Mouse (Mus musculus) CD4-positive, CD25-positive, alpha-beta regulatory T cell, adult 4 months (primary cell): ENCODE measurements at regions not wholly inside any gene's neighbourhood (a gene's known extent, or its start where the extent isn't known, plus 50 kb on each side); places are given as distances from the start of the nearest gene placed in this dataset.

Source experiments
- ATAC-seq: one replicate; pipeline ENCODE4 v1.8.0; 2017

- ATAC-seq, result no peak
Measured at GRCm38 (mm10) chr11:52634189-52634588, 130.2 kb upstream of the Fstl4 start.

GRCm38 (mm10) chr11:52635716-52636389 lies 128.6 kb upstream of the Fstl4 start:
- ATAC-seq, result no peak

GRCm38 (mm10) chr11:52638939-52639338 lies 125.5 kb upstream of the Fstl4 start:
- no peak for ATAC-seq

- ATAC-seq, result no peak
Measured at GRCm38 (mm10) chr11:52641725-52642338, 122.6 kb upstream of the Fstl4 start.

- ATAC-seq, result no peak
Measured at GRCm38 (mm10) chr11:52644081-52644768, 120.2 kb upstream of the Fstl4 start.

- ATAC-seq, result no peak
Measured at GRCm38 (mm10) chr11:52648176-52648839, 116.1 kb upstream of the Fstl4 start.

GRCm38 (mm10) chr11:52648849-52649400 lies 115.5 kb upstream of the Fstl4 start:
- ATAC-seq, result no peak

GRCm38 (mm10) chr11:52654640-52655039 lies 109.8 kb upstream of the Fstl4 start:
- ATAC-seq, result no peak

GRCm38 (mm10) chr11:52655720-52656474 lies 108.5 kb upstream of the Fstl4 start:
- ATAC-seq, result no peak

- ATAC-seq, result no peak
Measured at GRCm38 (mm10) chr11:52661234-52661633, 103.2 kb upstream of the Fstl4 start.

GRCm38 (mm10) chr11:52661894-52662593 lies 102.4 kb upstream of the Fstl4 start:
- no peak for ATAC-seq

GRCm38 (mm10) chr11:52665343-52665742 lies 99.1 kb upstream of the Fstl4 start:
- no peak for ATAC-seq

GRCm38 (mm10) chr11:52675022-52675421 lies 89.4 kb upstream of the Fstl4 start:
- no peak for ATAC-seq

- no peak for ATAC-seq
Measured at GRCm38 (mm10) chr11:52678259-52678658, 86.2 kb upstream of the Fstl4 start.

GRCm38 (mm10) chr11:52685436-52685835 lies 79.0 kb upstream of the Fstl4 start:
- ATAC-seq, result no peak

- no peak for ATAC-seq
Measured at GRCm38 (mm10) chr11:52692701-52693100, 71.7 kb upstream of the Fstl4 start.

- no peak for ATAC-seq
Measured at GRCm38 (mm10) chr11:52701682-52702081, 62.8 kb upstream of the Fstl4 start.

- ATAC-seq, result no peak
Measured at GRCm38 (mm10) chr11:52703391-52703790, 61.0 kb upstream of the Fstl4 start.
